Mouse (Mus musculus): ENCODE data around the gene Prr15l.

The Prr15l gene

GRCm38 (mm10) chr11:96928088-96928487, at the start of gene Prr15l:
TSS of gene Prr15l (plus strand) at chr11:96928104.
- no peak for DNase-seq (ENCODE audit: low read depth, low spot score)

DNA sequence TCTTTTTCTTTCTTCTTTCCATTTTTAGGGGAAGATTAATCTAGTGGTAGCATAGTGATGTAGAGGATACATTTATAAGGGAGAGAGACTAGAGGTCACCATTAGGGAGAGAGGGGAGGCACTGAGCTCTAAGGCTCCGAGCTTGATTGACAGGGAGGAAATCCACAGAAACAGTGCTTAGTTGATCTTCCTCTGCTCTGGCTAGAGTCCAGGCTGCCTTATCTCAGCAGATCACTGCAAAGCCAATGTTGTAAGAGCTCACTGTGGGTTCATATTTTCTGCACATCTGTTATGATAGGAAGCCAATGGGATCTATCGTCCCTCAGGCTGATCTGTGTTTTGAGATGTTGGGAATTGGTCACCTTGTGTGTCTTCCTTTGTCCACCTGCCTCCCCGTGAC, 49.2 kb upstream of the Prr15l start:
- no peak for DNase-seq (ENCODE audit: low read depth, low spot score)

DNA sequence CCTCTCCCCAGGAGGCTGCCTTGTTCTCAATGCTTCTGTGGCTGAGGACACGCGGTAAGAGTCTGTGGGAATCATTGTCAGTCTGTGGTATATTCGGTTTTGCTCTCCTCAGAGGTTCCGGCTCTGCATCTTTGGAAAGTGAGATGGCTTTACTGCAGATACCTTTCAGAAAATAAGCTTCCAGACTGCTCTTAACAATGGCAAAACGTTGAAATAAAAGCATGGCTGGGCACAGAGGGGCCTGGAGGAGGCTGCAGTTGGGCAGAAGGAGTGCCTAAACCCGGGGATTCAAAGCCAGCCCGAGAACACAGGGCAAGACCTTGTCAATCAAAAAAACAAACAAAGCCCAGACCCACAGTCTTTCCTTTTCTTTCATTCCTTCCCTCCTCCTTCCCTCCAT, 48.5 kb upstream of the Prr15l start:
- no peak for DNase-seq (ENCODE audit: low read depth, low spot score)

DNA sequence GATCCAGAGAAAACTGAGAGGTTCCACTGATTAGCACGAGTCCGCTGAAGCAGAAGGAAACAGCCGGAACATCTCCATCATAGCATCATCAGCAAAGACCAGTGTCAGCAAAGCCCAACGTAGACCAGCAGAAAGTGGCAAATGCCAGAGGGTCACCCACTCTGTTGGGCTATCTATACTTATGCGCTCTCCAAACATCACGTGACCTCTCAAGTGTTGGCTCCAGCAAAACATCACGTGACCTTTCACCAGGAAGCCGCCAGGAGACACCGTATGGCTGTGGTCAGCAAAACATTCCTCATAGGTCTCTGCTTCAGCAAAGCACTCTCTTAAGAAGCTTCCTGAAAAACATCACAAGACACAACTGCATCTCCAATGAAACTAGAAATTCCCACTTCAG, 47.6 kb upstream of the Prr15l start:
- no peak for DNase-seq (ENCODE audit: low read depth, low spot score)

- DNase-seq (ENCODE audit: low read depth, low spot score), result no peak
Measured at GRCm38 (mm10) chr11:96885901-96886340, 42.0 kb upstream of the Prr15l start.

DNA sequence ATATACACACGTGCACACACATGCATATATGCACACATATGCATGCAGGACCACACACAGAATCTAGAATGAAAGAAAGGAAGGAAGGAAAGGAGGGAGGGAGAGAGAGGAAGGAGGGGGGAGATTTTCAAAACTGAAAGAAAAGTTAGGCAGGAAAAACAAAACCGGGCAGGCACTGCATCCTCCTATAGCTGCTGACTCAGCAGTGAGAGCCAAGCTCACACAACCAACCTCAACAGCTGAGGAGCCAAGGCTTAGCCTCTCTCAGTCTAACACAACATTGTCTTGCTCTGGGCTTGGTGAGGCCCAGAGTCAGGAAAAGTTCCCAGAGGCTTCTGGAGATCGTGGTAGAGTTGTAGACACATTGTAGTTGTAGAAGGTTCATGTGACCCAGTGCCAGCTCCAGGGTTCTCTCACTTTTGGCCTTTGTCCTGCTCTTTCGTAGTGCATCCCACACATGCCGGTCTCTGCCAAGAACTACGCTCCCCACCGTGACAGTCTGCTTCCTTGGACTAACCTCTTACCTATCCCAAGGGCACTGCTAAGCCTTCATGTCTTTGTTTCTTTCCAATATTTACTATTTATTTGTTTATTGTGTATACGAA, 40.9 kb upstream of the Prr15l start:
- no peak for DNase-seq (ENCODE audit: low read depth, low spot score)

- DNase-seq (ENCODE audit: low read depth, low spot score), result no peak
Measured at GRCm38 (mm10) chr11:96891784-96892527, 35.9 kb upstream of the Prr15l start.

GRCm38 (mm10) chr11:96893203-96893842, 34.6 kb upstream of the Prr15l start:
- DNase-seq (ENCODE audit: low read depth, low spot score), result no peak

GRCm38 (mm10) chr11:96895886-96896285, 32.0 kb upstream of the Prr15l start:
- DNase-seq (ENCODE audit: low read depth, low spot score), result no peak

- DNase-seq (ENCODE audit: low read depth, low spot score), result no peak
Measured at GRCm38 (mm10) chr11:96899449-96900306, 28.2 kb upstream of the Prr15l start.

- no peak for DNase-seq (ENCODE audit: low read depth, low spot score)
Measured at GRCm38 (mm10) chr11:96901332-96901731, 26.6 kb upstream of the Prr15l start.

DNA sequence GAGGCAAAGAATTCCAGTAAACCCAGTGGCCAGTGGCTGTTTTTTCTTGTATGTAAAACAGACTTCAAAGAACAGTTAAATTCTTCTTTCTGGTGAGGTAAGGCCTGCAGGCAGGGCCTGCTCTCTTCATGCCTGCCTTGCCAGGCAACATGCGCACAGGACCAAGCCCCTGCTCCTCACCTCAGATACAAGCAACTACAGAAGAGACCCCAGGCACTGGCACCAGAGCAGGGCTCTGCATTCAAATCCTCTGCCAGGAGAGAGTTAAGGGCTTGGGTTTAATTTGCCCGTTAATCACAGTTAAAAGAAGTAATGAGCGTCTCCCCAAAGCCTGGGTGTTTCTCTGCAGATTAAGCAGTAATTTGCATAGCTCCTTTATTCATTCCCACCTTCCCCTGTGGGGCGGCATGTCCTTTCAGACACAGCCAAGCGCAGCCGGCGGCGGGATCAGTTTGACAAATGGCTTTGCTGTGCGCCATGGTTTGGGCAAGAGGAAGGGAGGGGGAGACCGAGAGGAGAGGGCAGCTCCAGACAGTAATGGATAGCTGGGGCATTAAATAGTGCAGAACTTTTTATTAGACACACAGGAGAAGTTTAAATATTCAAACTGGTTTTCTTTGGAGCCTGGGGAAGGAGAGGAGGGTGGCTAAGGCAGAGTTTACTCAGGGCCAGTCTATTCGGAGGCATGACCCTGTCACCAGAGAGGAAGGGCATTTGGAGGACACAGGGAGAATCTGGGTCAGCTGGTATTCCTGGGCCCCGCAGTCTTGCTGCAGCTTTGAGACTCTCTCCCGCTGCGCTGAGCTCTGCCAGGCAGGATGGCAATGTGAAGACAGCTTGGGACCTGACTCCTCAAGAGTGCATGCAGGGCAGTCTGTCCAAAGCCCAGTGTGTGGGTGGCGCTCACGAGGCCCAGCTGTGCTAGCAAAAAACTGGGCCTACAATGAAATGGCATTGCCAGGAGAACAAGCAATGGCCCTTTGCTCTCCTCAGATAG, 25.0 kb upstream of the Prr15l start:
- DNase-seq (ENCODE audit: low read depth, low spot score), result peak; percentile 42

- DNase-seq (ENCODE audit: low read depth, low spot score), result peak; percentile 97
Measured at GRCm38 (mm10) chr11:96906431-96907161, 21.3 kb upstream of the Prr15l start.

- no peak for DNase-seq (ENCODE audit: low read depth, low spot score)
Measured at GRCm38 (mm10) chr11:96908594-96908993, 19.3 kb upstream of the Prr15l start.

- DNase-seq (ENCODE audit: low read depth, low spot score), result peak; percentile 76
Measured at GRCm38 (mm10) chr11:96910003-96910402, 17.9 kb upstream of the Prr15l start.

- no peak for DNase-seq (ENCODE audit: low read depth, low spot score)
Measured at GRCm38 (mm10) chr11:96912682-96913081, 15.2 kb upstream of the Prr15l start.

GRCm38 (mm10) chr11:96916044-96916884, 11.6 kb upstream of the Prr15l start, which contains the start of gene Cdk5rap3:
TSS of gene Cdk5rap3 (minus strand) at chr11:96916496.
- DNase-seq (ENCODE audit: low read depth, low spot score), result peak; percentile 99

GRCm38 (mm10) chr11:96916885-96917396, 11.0 kb upstream of the Prr15l start:
- DNase-seq (ENCODE audit: low read depth, low spot score), result no peak

- no peak for DNase-seq (ENCODE audit: low read depth, low spot score)
Measured at GRCm38 (mm10) chr11:96917415-96917814, 10.5 kb upstream of the Prr15l start.

All from skeletal muscle tissue, adult 2 months (tissue).